Mouse (Mus musculus): ENCODE results near the gene Scai. TPM values are rescaled to one million over a fixed set of nuclear protein-coding genes. Genes with fewer than 3 reads are reported as not detected.

The Scai gene
- total RNA-seq, 4 experiments from 2014 or later: 7.0 to 17.9 (median 13.1) TPM

Other genes starting within 250 kb of the Scai start
- 1 to 10 TPM in 1 of 4 experiments, under 1 TPM in 3; 0.38 to 1.3 (median 0.64) TPM for gene Wdr38, start 193.3 kb downstream of the Scai start, total RNA-seq (2022)
- gene Arpc5l, start 185.4 kb downstream of the Scai start, total RNA-seq (2022): 10 to 100 TPM; 86.2 to 93.4 (median 87.6) TPM
- gene Rpl35, start 185.1 kb downstream of the Scai start, total RNA-seq (2022): 100 to 1,000 TPM; 431 to 487 (median 461) TPM
- 10 to 100 TPM; 20.8 to 38.2 (median 28.3) TPM for gene Golga1, start 125.2 kb downstream of the Scai start, total RNA-seq (2022)
- 10 to 100 TPM; 77.8 to 98.3 (median 95.7) TPM for gene Ppp6c, start 35.7 kb upstream of the Scai start, total RNA-seq (2022)

Data from adrenal gland, adult 8-10 months (tissue).